8 mouse cellular contexts compared by ENCODE assay signal in the genomic region with DNA sequence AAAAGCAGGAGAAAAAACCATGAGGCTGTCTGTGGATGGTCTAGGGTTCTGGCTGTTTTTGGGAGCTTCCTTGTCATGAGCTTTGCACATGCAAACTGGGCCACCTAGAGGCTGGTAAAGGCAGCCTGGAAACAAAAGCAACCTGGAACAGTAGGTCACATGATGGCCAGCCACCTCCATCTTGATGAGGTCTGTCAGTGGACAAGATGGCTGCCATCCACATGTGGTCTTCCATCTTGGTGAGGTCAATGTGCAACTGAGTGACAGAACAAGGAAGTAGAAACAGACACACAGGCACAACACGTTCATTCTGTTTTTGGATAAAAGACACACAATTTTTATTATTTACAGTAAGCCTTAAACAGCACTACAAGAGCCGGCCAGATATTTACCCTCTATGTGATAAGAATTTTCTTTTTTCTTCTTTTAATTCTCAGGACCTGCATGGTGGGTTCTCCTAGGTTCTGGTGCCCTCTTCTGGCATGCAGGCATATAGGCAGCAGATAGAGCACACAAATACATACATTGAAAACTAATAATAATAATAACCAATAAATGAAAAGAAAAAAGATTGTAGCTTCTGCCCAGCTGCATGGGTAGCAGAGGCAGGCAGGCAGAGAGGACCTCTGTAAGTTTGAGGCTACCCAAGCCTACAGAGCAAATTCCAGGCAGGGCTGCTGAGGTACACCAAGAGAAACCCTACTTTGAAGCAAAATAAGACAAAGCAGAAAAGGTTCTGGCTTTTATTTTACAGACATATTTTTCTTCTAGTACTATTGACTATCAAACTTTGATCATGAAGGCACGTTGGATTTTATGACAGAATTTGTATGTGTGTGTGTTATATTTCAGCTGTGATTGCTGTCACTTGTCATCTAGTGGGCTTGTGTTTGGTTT. TPM values are rescaled to one million over a fixed set of nuclear protein-coding genes. Genes with fewer than 3 reads are reported as not detected.
DNase-seq lines count a peak whose midpoint lies in the region; ATAC-seq and TF ChIP-seq lines count a peak whose summit lies in the region.

No protein-coding gene starts in this region.

- H3K27me3 ChIP-seq in cerebellum, adult 2 months (ENCODE audit: control insufficient read depth, insufficient read depth, low read length), result no peaks in the 10 kb centered on the region
- H3K27me3 ChIP-seq in intestine, embryonic 14.5 days (replicated peaks; ENCODE audit: control insufficient read depth, insufficient read depth, low read length), result no peaks in the 10 kb centered on the region
- 0 out of 2 replicates have a peak, but pooled peaks cover 3% of the 10 kb centered on the region for H3K27me3 ChIP-seq in midbrain, embryonic 10.5 days (ENCODE audit: low read depth, poor library complexity, severe bottlenecking)

- no peaks in the 10 kb centered on the region for H3K4me1 ChIP-seq in cerebellum, adult 2 months (ENCODE audit: control insufficient read depth, insufficient read depth, low read length)
- no peaks in the 10 kb centered on the region for H3K4me1 ChIP-seq in intestine, embryonic 14.5 days (replicated peaks; ENCODE audit: control insufficient read depth, insufficient read depth, low read length)
- no peaks in the 10 kb centered on the region for H3K4me1 ChIP-seq in midbrain, embryonic 10.5 days

- no peak overlapping the region for H3K27ac ChIP-seq in cerebellum, adult 2 months (ENCODE audit: insufficient read depth, low read length)
- H3K27ac ChIP-seq in intestine, embryonic 14.5 days (ENCODE audit: low read depth), result no peak overlapping the region
- H3K27ac ChIP-seq in midbrain, embryonic 10.5 days (replicated peaks), result no peak overlapping the region

- no peak overlapping the region for H3K4me3 ChIP-seq in cerebellum, adult 2 months (replicated peaks; ENCODE audit: insufficient read depth, low read depth, low read length)
- H3K4me3 ChIP-seq in intestine, embryonic 14.5 days (ENCODE audit: low read depth, low read length), result no peak overlapping the region
- H3K4me3 ChIP-seq in midbrain, embryonic 10.5 days, result no peak overlapping the region

- ATAC-seq in intestine, embryonic 14.5 days (replicated peaks; ENCODE audit: low FRiP score, low TSS enrichment, low read depth), result peak; percentile 54; the same call in 1 of the 2 replicates

- no peak overlapping the region for H3K4me2 ChIP-seq in intestine, embryonic 14.5 days (ENCODE audit: low read length)

- peak; percentile 42 for DNase-seq in cerebellum, adult 11-12 months
- no peak for DNase-seq in cerebellum, adult 11 months
- peak; percentile 16 to 54 for DNase-seq in cerebellum, adult 2 months
- peak; percentile 9 to 42 for DNase-seq in frontal cortex, postnatal 36 days (ENCODE audit: low spot score in 2 of 2)
- peak; percentile 62 for DNase-seq in intestine, embryonic 14.5 days (ENCODE audit: low spot score)
- DNase-seq in left cerebral cortex, postnatal 14 days (ENCODE audit: low spot score in 2 of 2), result peak; percentile 77 to 82
- DNase-seq in midbrain, embryonic 10.5 days (ENCODE audit: low spot score), result peak; percentile 59
- DNase-seq in skeletal muscle tissue, adult 2 months (ENCODE audit: low read depth, low spot score), result peak; percentile 58

- TF ChIP-seq CTCF in cerebellum, adult 2 months (IDR thresholded peaks at IDR 0.05; ENCODE audit: borderline replicate concordance, insufficient read depth, low read depth, low read length), result peak; percentile 7; the same call in 1 of the 2 replicates

- no peak overlapping the region for H3K9ac ChIP-seq in intestine, embryonic 14.5 days (ENCODE audit: low read length)

- H3K9me3 ChIP-seq in intestine, embryonic 14.5 days (ENCODE audit: control insufficient read depth, low read length), result no peaks in the 10 kb centered on the region
- no peaks in the 10 kb centered on the region for H3K9me3 ChIP-seq in midbrain, embryonic 10.5 days (replicated peaks)

- intact Hi-C loops in left cerebral cortex, postnatal 14 days (cut with DNase I), result loop anchor here (2.0 kb wide), 1 partner anchor 67 kb away; no protein-coding TSS in a partner anchor

- 31% methylated on average over 3 of the region's 3 CpGs for WGBS in cerebellum, adult 2 months
- 18% methylated on average over 3 of the region's 3 CpGs for WGBS in intestine, embryonic 14.5 days
- WGBS in midbrain, embryonic 10.5 days, result 34% methylated on average over 3 of the region's 3 CpGs

- no peak for TF ChIP-seq POLR2A in cerebellum, adult 2 months (IDR thresholded peaks at IDR 0.05; ENCODE audit: borderline replicate concordance, insufficient read depth, low read length)

- no peaks in the 10 kb centered on the region for H3K36me3 ChIP-seq in intestine, embryonic 14.5 days (ENCODE audit: control insufficient read depth, insufficient read depth, low read length)
- H3K36me3 ChIP-seq in midbrain, embryonic 10.5 days, result no peaks in the 10 kb centered on the region

RNA-seq across cellular contexts. Expression of gene Gm21060, which starts 31.3 kb away (rescaled TPM):
- not detected in 2 replicates for polyA plus RNA-seq in cerebellum, adult 2 months (2012; rRNA removed)
- not detected in 2 replicates for polyA plus RNA-seq in intestine, embryonic 14.5 days (2014; fragmentation: Nextera tagmentation; extraction: Ambion mirVana)
- total RNA-seq in left cerebral cortex, postnatal 14 days (2021), result not detected
- not detected in 2 replicates for polyA plus RNA-seq in midbrain, embryonic 10.5 days (2016; fragmentation: Nextera tagmentation; extraction: Ambion mirVana)

RNA-seq across cellular contexts. Expression of gene Csf2ra, which starts 37.4 kb away (rescaled TPM):
- polyA plus RNA-seq in cerebellum, adult 2 months (2012; rRNA removed), result 94.3 and 103 TPM in 2 replicates
- polyA plus RNA-seq in intestine, embryonic 14.5 days (2014; fragmentation: Nextera tagmentation; extraction: Ambion mirVana), result 32.0 and 32.6 TPM in 2 replicates
- 10 to 100 TPM; 32.1 to 34.5 TPM for total RNA-seq in left cerebral cortex, postnatal 14 days (2021)
- 17.1 and 19.9 TPM in 2 replicates for polyA plus RNA-seq in midbrain, embryonic 10.5 days (2016; fragmentation: Nextera tagmentation; extraction: Ambion mirVana)
